Mouse (Mus musculus) CH12.LX (cell line): ENCODE data around the gene Neurl4. TPM values are rescaled to one million over a fixed set of nuclear protein-coding genes. Genes with fewer than 3 reads are reported as not detected.

Experiments
- DNase-seq: peaks from one replicate; pipeline ENCODE4 v3.0.0-alpha.2; 2013; ENCODE audit errors: extremely low read depth
- H3K27ac ChIP-seq: 2 replicates; pipeline ENCODE4 v1.5.1; 2012; ENCODE audit warnings: low read depth, mild to moderate bottlenecking, control low read depth, moderate library complexity; ENCODE audit not compliant: insufficient read depth
- H3K27me3 ChIP-seq: replicated peaks from 2 replicates; pipeline ENCODE3; 2012; ENCODE audit warnings: inconsistent platforms
- H3K36me3 ChIP-seq, 2 experiments: replicated peaks in 1 of 2; 2 replicates each; pipeline versions ENCODE3 to v1.6.1; 2012; ENCODE audit warnings: inconsistent platforms in 1 of 2, low read length in 1 of 2, mild to moderate bottlenecking in 1 of 2, mixed read lengths in 1 of 2, moderate library complexity in 1 of 2; ENCODE audit not compliant: control insufficient read depth in 1 of 2, insufficient read depth in 1 of 2
- H3K4me1 ChIP-seq, 2 experiments: 2 replicates each; pipeline ENCODE4 v1.6.1; 2012; ENCODE audit warnings: inconsistent platforms in 1 of 2, moderate library complexity in 1 of 2; ENCODE audit not compliant: insufficient read depth in 2 of 2, control insufficient read depth in 1 of 2
- H3K4me2 ChIP-seq: 2 replicates; pipeline ENCODE4 v1.6.1; 2012; ENCODE audit warnings: low read depth, mild to moderate bottlenecking, control low read depth; ENCODE audit not compliant: poor library complexity, insufficient read depth, severe bottlenecking
- H3K4me3 ChIP-seq, 3 experiments: fragments of 150-350 bp in 1 of 3; sonication (generic) in 1 of 3; replicated peaks in 1 of 3; 2 replicates each; pipeline versions ENCODE3 to v1.5.1; 2011 to 2012; ENCODE audit warnings: low read depth in 2 of 3, low read length in 2 of 3, mild to moderate bottlenecking in 2 of 3, moderate library complexity in 2 of 3, control low read depth in 1 of 3, improper control_type of control experiment in 1 of 3, inconsistent platforms in 1 of 3, mixed read lengths in 1 of 3; ENCODE audit not compliant: poor library complexity in 1 of 3
- H3K79me2 ChIP-seq: replicated peaks from 2 replicates; pipeline ENCODE4 v1.6.1; 2012; ENCODE audit warnings: mild to moderate bottlenecking, moderate library complexity; ENCODE audit not compliant: control insufficient read depth, poor library complexity, insufficient read depth, severe bottlenecking; ENCODE audit errors: extremely low read depth
- H3K9ac ChIP-seq: 2 replicates; pipeline ENCODE4 v1.6.1; 2012; ENCODE audit warnings: low read depth, mild to moderate bottlenecking, control low read depth, moderate library complexity; ENCODE audit not compliant: insufficient read depth
- H3K9me3 ChIP-seq: replicated peaks from 2 replicates; pipeline ENCODE3; 2012; ENCODE audit warnings: low read length, inconsistent platforms, mixed read lengths
- BHLHE40 ChIP-seq: IDR thresholded peaks from 2 replicates; pipeline ENCODE4 v1.6.1; 2011; ENCODE audit warnings: mild to moderate bottlenecking, low read depth, low read length, improper control_type of control experiment
- CHD1 ChIP-seq: IDR thresholded peaks from 2 replicates; pipeline ENCODE4 v1.6.1; 2012; ENCODE audit warnings: low read depth, low read length, improper control_type of control experiment, inconsistent platforms
- CTCF ChIP-seq, 2 experiments: IDR thresholded peaks in 1 of 2; conservative IDR thresholded peaks in 1 of 2; 2 replicates each; pipeline ENCODE4 v1.5.1; 2011 to 2012; ENCODE audit warnings: low read depth in 2 of 2, low read length in 2 of 2, improper control_type of control experiment in 1 of 2, inconsistent platforms in 1 of 2, mild to moderate bottlenecking in 1 of 2, moderate library complexity in 1 of 2
- E2F4 ChIP-seq: IDR thresholded peaks from 2 replicates; pipeline ENCODE4 v1.6.1; 2011; ENCODE audit warnings: low read depth, low read length, improper control_type of control experiment; ENCODE audit not compliant: insufficient replicate concordance
- ELF1 ChIP-seq: IDR thresholded peaks from 2 replicates; pipeline ENCODE4 v1.6.1; 2014; ENCODE audit warnings: low read depth, mild to moderate bottlenecking, inconsistent platforms, low read length, improper control_type of control experiment
- ETS1 ChIP-seq: conservative IDR thresholded peaks from 2 replicates; pipeline ENCODE4 v1.6.1; 2012; ENCODE audit warnings: low read depth, mild to moderate bottlenecking, inconsistent platforms, low read length, improper control_type of control experiment, moderate library complexity
- GABPA ChIP-seq: IDR thresholded peaks from 2 replicates; pipeline ENCODE4 v1.6.1; 2012; ENCODE audit warnings: low read depth, low read length, improper control_type of control experiment, inconsistent platforms; ENCODE audit not compliant: insufficient replicate concordance
- HCFC1 ChIP-seq: IDR thresholded peaks from 2 replicates; pipeline ENCODE4 v1.6.1; 2012; ENCODE audit warnings: low read depth, mild to moderate bottlenecking, inconsistent platforms, low read length, improper control_type of control experiment
- IRF4 ChIP-seq: IDR thresholded peaks from 2 replicates; pipeline ENCODE4 v1.6.1; 2014; ENCODE audit warnings: low read depth, mild to moderate bottlenecking, inconsistent platforms, low read length, improper control_type of control experiment
- JUND ChIP-seq: conservative IDR thresholded peaks from 2 replicates; pipeline ENCODE4 v1.6.1; 2011; ENCODE audit warnings: low read depth, low read length, improper control_type of control experiment
- MAFK ChIP-seq: IDR thresholded peaks from 2 replicates; pipeline ENCODE4 v1.6.1; 2011; ENCODE audit warnings: low read length, improper control_type of control experiment; ENCODE audit not compliant: insufficient replicate concordance
- MAZ ChIP-seq: IDR thresholded peaks from 2 replicates; pipeline ENCODE4 v1.6.1; 2012; ENCODE audit warnings: low read depth, mild to moderate bottlenecking, inconsistent platforms, low read length, improper control_type of control experiment, moderate library complexity
- MEF2A ChIP-seq: IDR thresholded peaks from 2 replicates; pipeline ENCODE4 v1.6.1; 2014; ENCODE audit warnings: low read depth, mild to moderate bottlenecking, inconsistent platforms, low read length, improper control_type of control experiment, borderline replicate concordance
- MXI1 ChIP-seq: IDR thresholded peaks from 2 replicates; pipeline ENCODE4 v1.6.1; 2011; ENCODE audit warnings: mild to moderate bottlenecking, low read depth, low read length, improper control_type of control experiment
- MYC ChIP-seq: IDR thresholded peaks from 2 replicates; pipeline ENCODE4 v1.6.1; 2011; ENCODE audit warnings: low read depth, mild to moderate bottlenecking, improper control_type of control experiment, low read length
- NELFE ChIP-seq: IDR thresholded peaks from 2 replicates; pipeline ENCODE4 v1.6.1; 2011; ENCODE audit warnings: low read depth, low read length, improper control_type of control experiment
- PAX5 ChIP-seq: IDR thresholded peaks from 2 replicates; pipeline ENCODE4 v1.6.1; 2012; ENCODE audit warnings: low read length, inconsistent platforms, mixed read lengths
- POLR2AphosphoS2 ChIP-seq: IDR thresholded peaks from 2 replicates; pipeline ENCODE4 v1.6.1; 2011; ENCODE audit warnings: low read depth, low read length, improper control_type of control experiment
- RCOR1 ChIP-seq: conservative IDR thresholded peaks from 2 replicates; pipeline ENCODE4 v1.6.1; 2012; ENCODE audit warnings: low read depth, mild to moderate bottlenecking, inconsistent platforms, low read length, improper control_type of control experiment
- SIN3A ChIP-seq: IDR thresholded peaks from 2 replicates; pipeline ENCODE4 v1.6.1; 2012; ENCODE audit warnings: low read length, improper control_type of control experiment, inconsistent platforms
- SMC3 ChIP-seq: IDR thresholded peaks from 2 replicates; pipeline ENCODE4 v1.6.1; 2011; ENCODE audit warnings: low read depth, low read length, improper control_type of control experiment
- TCF12 ChIP-seq: IDR thresholded peaks from 2 replicates; pipeline ENCODE4 v1.6.1; 2014; ENCODE audit warnings: low read depth, mild to moderate bottlenecking, inconsistent platforms, low read length, improper control_type of control experiment
- USF1 ChIP-seq: IDR thresholded peaks from 2 replicates; pipeline ENCODE4 v1.6.1; 2014; ENCODE audit warnings: low read depth, mild to moderate bottlenecking, inconsistent platforms, low read length, improper control_type of control experiment
- USF2 ChIP-seq: conservative IDR thresholded peaks from 2 replicates; pipeline ENCODE4 v1.6.1; 2011; ENCODE audit warnings: low read depth, low read length, improper control_type of control experiment
- ZKSCAN1 ChIP-seq: IDR thresholded peaks from 2 replicates; pipeline ENCODE4 v1.6.1; 2012; ENCODE audit warnings: low read depth, inconsistent platforms, low read length, improper control_type of control experiment, borderline replicate concordance
- ZMIZ1 ChIP-seq: IDR thresholded peaks from 2 replicates; pipeline ENCODE4 v1.6.1; 2012; ENCODE audit warnings: low read depth, mild to moderate bottlenecking, inconsistent platforms, low read length, improper control_type of control experiment
- ZNF384 ChIP-seq: IDR thresholded peaks from 2 replicates; pipeline ENCODE4 v1.6.1; 2012; ENCODE audit warnings: low read depth, low read length, improper control_type of control experiment, inconsistent platforms
- dilution Hi-C: fragments of 300-500 bp; cut with MboI; formaldehyde crosslinking; loops from 2 replicates; pipeline ENCODE4 v1.14.3; 2020; ENCODE audit warnings: low sequenced_read_pairs; ENCODE audit not compliant: extremely low pct_unique_long_range_greater_than_20kb, extremely low pct_ligation_motif_present
- in situ Hi-C: fragments of 300-500 bp; cut with MboI; formaldehyde crosslinking; loops from 3 replicates; pipeline ENCODE4 v1.14.3; 2019; ENCODE audit warnings: low sequenced_read_pairs, low pct_ligation_motif_present, low pct_unique_long_range_greater_than_20kb, mixed read lengths
- polyA plus RNA-seq: library from polyadenylated mRNA; unstranded; fragments of >175 nt; gene quantifications from 2 replicates; pipeline ENCODE4 v1.2.1, GENCODE M21; 2012; ENCODE audit warnings: low read depth; ENCODE audit not compliant: insufficient read length
- total RNA-seq, 2 experiments: library from RNA; depleted of rRNA; stranded (reverse); fragments of 300-350 nt in 1 of 2; fragments of >200 nt in 1 of 2; gene quantifications; 2 replicates each; pipeline ENCODE4 v1.2.3; 2012 to 2014

Neurl4 gene
- total and polyA plus RNA-seq, 3 experiments, result 21.4 to 51.0 (median 40.1) TPM

DNA sequence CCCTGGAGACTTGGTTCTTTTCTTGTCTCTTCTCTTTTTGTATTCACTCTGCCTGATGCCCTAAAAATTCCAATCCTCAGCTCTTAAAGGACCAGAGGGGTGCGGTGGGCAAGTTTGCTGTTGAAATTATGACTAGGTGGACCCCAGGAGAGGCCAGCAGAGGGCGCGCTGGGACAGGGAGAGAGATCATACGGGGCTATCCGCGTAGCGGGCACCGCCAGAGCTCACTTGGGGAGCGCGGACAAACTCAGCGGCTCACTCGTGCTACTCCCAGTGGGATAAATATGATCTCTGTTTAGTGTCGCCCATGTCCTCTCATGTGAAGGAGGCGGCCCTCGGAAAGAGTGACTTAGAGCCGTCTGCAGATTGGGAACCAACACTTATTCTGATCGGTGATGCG, 33.3 kb downstream of the Neurl4 start (continued):
- TF ChIP-seq MEF2A (no peak; the same call in 1 of the 2 replicates), CTCF (conservative IDR thresholded peaks at IDR 0.05 in 1 of 2, IDR thresholded peaks at IDR 0.05 in 1 of 2; ENCODE audit: low read depth in 2 of 2, low read length in 2 of 2) (peak; percentile 45 to 99), CHD1 (no peak), ETS1 (0 out of 2 replicates have a peak, but pooled peaks have one; percentile 10), ZKSCAN1 (no peak), BHLHE40 (peak; percentile 66; the same call in 1 of the 2 replicates), ZMIZ1 (no peak), JUND (no peak), NELFE (peak; percentile 67), MAFK (no peak), TCF12 (0 out of 2 replicates have a peak, but pooled peaks have one; percentile 40), SMC3 (peak; percentile 99), PAX5 (no peak), USF2 (no peak), HCFC1 (peak; percentile 51; the same call in 1 of the 2 replicates), MAZ (peak; percentile 92), ZNF384 (no peak)

DNA sequence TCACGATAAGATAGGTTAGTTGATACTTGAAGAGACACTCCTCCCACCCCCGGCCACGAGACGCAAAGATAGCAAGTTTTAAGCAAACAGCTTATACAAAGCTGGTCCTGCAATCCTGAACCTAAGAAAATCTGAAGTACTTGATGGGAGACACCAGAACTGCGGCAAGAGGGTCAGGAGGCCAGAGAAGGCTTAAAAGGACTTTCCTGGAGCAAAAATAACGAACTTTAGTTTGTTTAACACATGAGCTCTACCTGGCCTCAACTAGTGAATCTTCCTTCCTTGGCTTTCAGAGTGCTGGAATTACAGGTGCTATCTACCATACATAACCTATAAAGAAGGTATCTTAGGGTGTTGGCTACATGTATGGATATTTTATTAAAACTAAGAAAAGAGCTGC, 33.8 kb downstream of the Neurl4 start:
- Histone ChIP-seq H3K27me3 (peaks cover 55% of the 10 kb centered on the region), H3K4me1 (peaks cover 5 to 59% of the 10 kb centered on the region in 2 experiments), H3K9me3 (no peaks in the 10 kb centered on the region), H3K4me3 (no peak overlapping the region), H3K4me2 (peak overlapping the region; percentile 92), H3K9ac (no peak overlapping the region; the same call in 1 of the 2 replicates), H3K36me3 (no peaks in the 10 kb centered on the region), H3K79me2 (no peaks in the 10 kb centered on the region), H3K27ac (no peak overlapping the region)
- DNase-seq, result no peak
- TF ChIP-seq GABPA (no peak), ELF1 (no peak), E2F4 (0 out of 2 replicates have a peak, but pooled peaks have one; percentile 33), JUND (no peak), MXI1 (no peak; the same call in 1 of the 2 replicates), USF1 (no peak), CTCF (conservative IDR thresholded peaks at IDR 0.05 in 1 of 2, IDR thresholded peaks at IDR 0.05 in 1 of 2; ENCODE audit: low read depth in 2 of 2, low read length in 2 of 2) (no peak), SMC3 (no peak), POLR2AphosphoS2 (no peak), CHD1 (no peak), RCOR1 (0 out of 2 replicates have a peak, but pooled peaks have one; percentile 53), ZNF384 (no peak), SIN3A (peak; percentile 39), MYC (0 out of 2 replicates have a peak, but pooled peaks have one; percentile 8), IRF4 (no peak)
- in situ Hi-C loops, result no loop called here
- dilution Hi-C loops, result no loop called here
